Mouse (Mus musculus): ENCODE measurements at regions not wholly inside any gene's neighbourhood (a gene's known extent, or its start where the extent isn't known, plus 50 kb on each side); places are given as distances from the start of the nearest gene placed in this dataset.

GRCm38 (mm10) chr1:41743332-41743710, 937.9 kb downstream of the Tmem182 start:
- no peak for ATAC-seq (ENCODE audit: insufficient read depth, low read depth)
- no peak for TF ChIP-seq CTCF (IDR thresholded peaks at IDR 0.05; ENCODE audit: low read depth)
- TF ChIP-seq EP300 (IDR thresholded peaks at IDR 0.05; ENCODE audit: low read depth) = no peak
- DNase-seq (ENCODE audit: low spot score) = no peak
- Histone ChIP-seq H3K36me3 (replicated peaks; ENCODE audit: control insufficient read depth, insufficient read depth, low read length) (no peaks in the 10 kb centered on the region), H3K4me2 (ENCODE audit: low read depth, low read length) (no peak overlapping the region), H3K9me3 (replicated peaks; ENCODE audit: control insufficient read depth, low read length) (no peaks in the 10 kb centered on the region), H3K4me1 (ENCODE audit: control insufficient read depth, insufficient read depth) (no peaks in the 10 kb centered on the region), H3K27me3 (ENCODE audit: control insufficient read depth, insufficient read depth, low read length) (no peaks in the 10 kb centered on the region), H3K9ac (replicated peaks; ENCODE audit: low read depth, low read length) (no peak overlapping the region), H3K4me3 (ENCODE audit: low read depth, low read length) (no peak overlapping the region), H3K27ac (ENCODE audit: low read depth) (no peak overlapping the region)
- 84% methylated on average over 6 of the region's 6 CpGs for WGBS

GRCm38 (mm10) chr1:41744531-41744930, 939.1 kb downstream of the Tmem182 start:
- no peaks in the 10 kb centered on the region for H3K36me3 ChIP-seq (replicated peaks; ENCODE audit: control insufficient read depth, insufficient read depth, low read length)
- no peak overlapping the region for H3K4me3 ChIP-seq (ENCODE audit: low read depth, low read length)
- no peak overlapping the region for H3K9ac ChIP-seq (replicated peaks; ENCODE audit: low read depth, low read length)
- WGBS = 59% methylated on average over 3 of the region's 3 CpGs
- H3K4me1 ChIP-seq (ENCODE audit: control insufficient read depth, insufficient read depth) = no peaks in the 10 kb centered on the region
- H3K4me2 ChIP-seq (ENCODE audit: low read depth, low read length) = no peak overlapping the region
- ATAC-seq (ENCODE audit: insufficient read depth, low read depth) (no peak), DNase-seq (ENCODE audit: low spot score) (no peak)
- no peak for TF ChIP-seq CTCF (IDR thresholded peaks at IDR 0.05; ENCODE audit: low read depth)
- TF ChIP-seq EP300 (IDR thresholded peaks at IDR 0.05; ENCODE audit: low read depth) = no peak
- H3K27me3 ChIP-seq (ENCODE audit: control insufficient read depth, insufficient read depth, low read length) = no peaks in the 10 kb centered on the region
- no peak overlapping the region for H3K27ac ChIP-seq (ENCODE audit: low read depth)
- H3K9me3 ChIP-seq (replicated peaks; ENCODE audit: control insufficient read depth, low read length) = no peaks in the 10 kb centered on the region

- Histone ChIP-seq H3K9ac (replicated peaks; ENCODE audit: low read depth, low read length) (no peak overlapping the region), H3K36me3 (replicated peaks; ENCODE audit: control insufficient read depth, insufficient read depth, low read length) (no peaks in the 10 kb centered on the region), H3K27me3 (ENCODE audit: control insufficient read depth, insufficient read depth, low read length) (no peaks in the 10 kb centered on the region), H3K9me3 (replicated peaks; ENCODE audit: control insufficient read depth, low read length) (no peaks in the 10 kb centered on the region), H3K4me1 (ENCODE audit: control insufficient read depth, insufficient read depth) (no peaks in the 10 kb centered on the region), H3K4me3 (ENCODE audit: low read depth, low read length) (no peak overlapping the region), H3K4me2 (ENCODE audit: low read depth, low read length) (no peak overlapping the region), H3K27ac (ENCODE audit: low read depth) (no peak overlapping the region)
- TF ChIP-seq CTCF (IDR thresholded peaks at IDR 0.05; ENCODE audit: low read depth) = no peak
- no peak for TF ChIP-seq EP300 (IDR thresholded peaks at IDR 0.05; ENCODE audit: low read depth)
- DNase-seq (ENCODE audit: low spot score) (no peak), ATAC-seq (ENCODE audit: insufficient read depth, low read depth) (no peak)
- 78% methylated on average over 6 of the region's 6 CpGs for WGBS
These were observed 936.2 kb upstream of the Pou3f3 start for GRCm38 (mm10) chr1:41759366-41759765.

Data from heart, postnatal 0 days (tissue).